Mouse (Mus musculus) Muller cell, postnatal 12 days (primary cell): Measurements from ENCODE around the gene Helt.
A peak's percentile ranks its signal among the peaks of the same experiment; 100 is the strongest.
"Not testable (repeated sequence)": the region's sequence is repeated elsewhere in the genome, so short reads cannot be mapped to it uniquely, and the experiment has no call there.

Source experiments
- DNase-seq: peaks from one replicate; pipeline ENCODE4 v3.0.0-alpha.2; 2015; ENCODE audit errors: inconsistent ontology term

Helt gene

GRCm38 (mm10) chr8:46296551-46296950, 2.1 kb upstream of the Helt start:
- no peak for DNase-seq

DNA sequence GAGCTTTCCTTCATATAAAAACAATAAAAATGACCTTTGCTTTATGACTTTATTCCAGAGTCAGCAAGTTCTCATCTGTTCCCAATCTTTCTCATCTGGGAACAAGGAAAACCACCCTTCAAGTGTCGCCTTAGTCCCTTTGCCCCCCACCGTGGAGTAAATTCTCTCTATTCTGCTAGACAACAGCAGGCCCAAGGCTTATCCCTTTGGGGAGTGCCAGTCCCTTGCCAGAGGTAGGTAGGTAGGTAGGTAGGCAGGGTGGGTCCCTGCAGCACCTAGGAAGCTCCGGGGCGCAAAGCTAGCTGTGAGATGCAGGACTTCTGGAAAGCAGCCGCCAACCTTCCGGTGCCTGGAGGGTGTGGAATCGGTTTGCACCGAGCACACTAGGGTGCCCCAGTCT, 1.5 kb upstream of the Helt start:
- no peak for DNase-seq

DNA sequence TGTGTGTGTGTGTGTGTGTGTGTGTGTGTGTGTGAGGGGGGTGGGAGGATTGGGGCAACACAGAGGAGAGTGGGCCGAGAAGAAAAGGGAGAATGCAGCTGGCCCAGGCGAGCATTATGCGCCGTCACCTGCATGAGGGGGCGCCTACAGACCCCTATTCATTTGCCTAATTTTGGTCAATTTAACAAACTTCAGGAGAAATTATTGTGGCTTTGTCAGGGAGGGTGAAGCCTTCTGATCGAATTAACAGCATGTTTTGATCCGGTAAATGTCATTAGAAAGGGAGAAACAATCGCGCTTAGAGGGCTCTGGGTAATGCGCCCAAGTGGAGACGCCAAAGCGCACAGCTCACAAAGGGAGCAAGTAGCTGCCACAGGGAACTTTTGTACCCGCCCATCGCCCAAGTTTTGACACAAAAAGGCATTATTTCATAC, 647 bp upstream of the Helt start:
- DNase-seq, result no peak

GRCm38 (mm10) chr8:46293741-46294151, 725 bp downstream of the Helt start:
- no peak for DNase-seq

DNA sequence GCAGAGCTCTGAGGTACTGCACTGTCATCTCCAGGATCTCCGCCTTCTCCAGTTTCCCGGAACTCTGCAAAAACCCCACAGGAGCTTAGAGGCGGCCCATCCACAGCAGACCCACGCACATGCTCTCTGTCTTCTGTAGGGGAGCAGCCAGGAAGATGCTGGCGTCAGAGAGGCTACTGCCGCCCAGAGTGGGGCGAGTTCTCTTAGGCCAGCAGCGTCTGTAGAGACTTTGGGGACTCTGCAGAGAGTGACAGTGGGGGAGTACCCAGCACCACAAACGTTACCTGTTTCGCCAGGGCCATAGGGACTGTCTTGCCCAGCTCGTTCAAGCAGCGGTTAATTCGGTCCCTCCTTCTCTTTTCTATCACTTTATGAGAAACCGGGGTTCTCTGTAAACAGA, 1.3 kb downstream of the Helt start:
- DNase-seq, result no peak

DNA sequence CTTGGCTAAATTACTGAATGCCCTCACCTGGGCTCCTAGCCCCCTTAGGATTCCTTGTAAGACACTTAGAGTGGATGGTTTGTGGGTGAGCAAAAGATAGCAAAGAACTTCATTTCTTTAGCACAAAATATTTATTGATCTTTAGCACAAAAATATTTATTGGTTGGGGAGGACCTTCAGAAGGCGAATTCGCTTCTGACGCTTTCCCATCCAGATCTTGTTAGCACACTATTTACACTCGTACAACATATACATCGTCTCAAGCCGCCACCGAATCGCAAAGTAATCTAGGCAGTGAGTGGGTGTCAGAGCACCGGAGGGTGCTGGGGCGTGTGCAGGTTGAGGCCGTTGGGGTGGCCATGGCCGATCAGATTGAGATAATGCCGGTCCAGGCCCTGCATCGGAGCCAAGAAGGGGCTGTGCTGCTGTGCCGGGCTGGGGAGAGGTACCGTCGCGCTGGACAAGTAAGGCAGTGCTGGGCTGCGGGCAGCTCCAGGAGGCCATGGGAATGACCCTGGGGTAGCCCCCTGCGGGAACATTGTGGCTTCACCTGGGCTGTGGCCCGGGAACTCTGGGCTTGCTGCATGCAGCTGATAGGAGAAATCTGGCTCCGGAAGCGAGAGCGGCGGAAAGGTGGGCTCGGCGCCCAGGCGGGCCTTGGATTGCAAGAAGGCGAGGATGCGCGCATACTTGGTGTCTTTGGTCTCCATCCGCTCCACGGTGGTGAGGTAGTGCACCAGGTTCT, 2.4 kb downstream of the Helt start:
- no peak for DNase-seq

DNA sequence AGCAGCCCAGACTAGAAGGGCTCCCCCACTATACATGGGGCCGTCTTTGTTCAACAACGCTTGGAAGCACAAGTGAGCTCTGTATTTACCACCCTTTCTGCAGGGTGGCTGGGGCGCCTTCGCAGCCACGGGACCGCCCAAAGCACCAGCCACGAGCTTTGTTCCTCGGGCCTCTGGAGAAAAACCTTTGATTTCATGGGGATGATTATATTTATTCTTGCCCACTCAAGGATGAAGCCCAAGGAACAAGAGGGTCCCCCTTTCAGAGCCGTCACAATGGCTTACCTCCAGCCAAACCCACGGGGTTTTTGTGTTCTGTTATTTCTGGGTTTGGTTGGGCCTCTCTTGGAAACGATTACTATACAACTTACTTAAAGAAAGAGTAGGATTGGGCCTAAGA, 5.2 kb downstream of the Helt start:
- DNase-seq, result no peak

GRCm38 (mm10) chr8:46288021-46288420, 6.5 kb downstream of the Helt start:
- no peak for DNase-seq

GRCm38 (mm10) chr8:46285980-46286379, 8.5 kb downstream of the Helt start:
- DNase-seq, result no peak

DNA sequence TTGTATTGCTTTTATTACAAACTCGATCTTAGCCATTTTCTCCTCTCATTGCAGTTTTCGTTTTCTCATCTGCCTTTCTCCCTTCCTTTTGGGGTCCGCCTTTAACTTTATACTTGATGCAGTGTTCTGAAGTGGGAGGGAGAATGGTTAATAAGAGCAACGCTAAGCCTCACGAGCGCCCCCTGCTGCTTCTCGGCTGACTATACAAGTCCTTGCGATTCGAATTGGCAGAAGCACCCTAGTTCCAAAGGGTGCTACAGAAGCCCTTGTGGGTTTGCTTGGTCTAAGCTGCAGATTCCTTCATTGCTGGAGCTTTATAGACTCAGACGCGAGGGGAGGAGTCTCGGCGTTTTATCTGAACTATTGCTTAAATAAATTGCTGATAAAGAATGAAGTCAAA, 12.9 kb downstream of the Helt start:
- DNase-seq, result peak; percentile 25

GRCm38 (mm10) chr8:46276939-46277338, 17.5 kb downstream of the Helt start:
- DNase-seq, result no peak

DNA sequence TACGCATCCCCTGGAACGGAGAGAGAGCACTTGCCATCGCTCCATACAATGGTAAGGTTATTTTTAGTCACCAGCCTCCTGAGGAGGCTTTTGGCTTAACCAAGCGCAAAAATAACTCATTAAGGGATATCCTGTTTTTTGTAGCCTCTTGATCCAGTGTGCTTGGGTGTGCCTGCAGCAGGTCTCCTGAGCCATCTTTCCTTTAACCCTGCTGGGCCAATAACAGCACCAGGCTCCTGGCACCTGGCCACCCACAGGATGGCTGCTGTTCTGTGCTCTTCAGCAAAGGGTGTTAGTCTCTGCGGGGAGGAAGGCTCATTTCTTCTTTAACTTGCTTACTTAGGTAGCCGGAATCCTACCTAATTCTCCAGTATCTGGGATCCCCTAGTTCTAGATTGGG, 23.7 kb downstream of the Helt start:
- DNase-seq, result no peak

- DNase-seq, result no peak
These were observed 24.3 kb downstream of the Helt start for GRCm38 (mm10) chr8:46270147-46270546.

DNA sequence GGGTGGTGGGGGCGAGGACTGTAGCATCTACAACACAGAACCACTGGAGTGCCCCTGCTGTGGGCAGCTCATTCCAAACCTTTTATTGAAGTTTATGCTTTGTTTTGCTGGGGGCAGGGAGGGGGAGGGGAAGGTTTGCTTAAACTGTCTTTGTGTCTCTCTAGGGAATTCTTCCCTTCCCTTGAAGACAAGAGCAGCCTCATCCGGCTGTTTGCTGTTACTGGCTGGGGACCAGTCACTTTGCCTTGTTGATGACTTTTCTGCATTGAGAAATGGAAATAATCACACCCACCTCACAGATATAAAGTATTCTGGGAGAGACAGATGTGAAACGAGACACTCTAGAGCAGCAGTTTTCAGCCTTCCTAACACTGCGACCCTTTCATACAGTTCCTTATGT, 27.7 kb downstream of the Helt start:
- DNase-seq, result no peak

- not testable (repeated sequence) for DNase-seq
These were observed 30.3 kb downstream of the Helt start for GRCm38 (mm10) chr8:46264206-46264605.

DNA sequence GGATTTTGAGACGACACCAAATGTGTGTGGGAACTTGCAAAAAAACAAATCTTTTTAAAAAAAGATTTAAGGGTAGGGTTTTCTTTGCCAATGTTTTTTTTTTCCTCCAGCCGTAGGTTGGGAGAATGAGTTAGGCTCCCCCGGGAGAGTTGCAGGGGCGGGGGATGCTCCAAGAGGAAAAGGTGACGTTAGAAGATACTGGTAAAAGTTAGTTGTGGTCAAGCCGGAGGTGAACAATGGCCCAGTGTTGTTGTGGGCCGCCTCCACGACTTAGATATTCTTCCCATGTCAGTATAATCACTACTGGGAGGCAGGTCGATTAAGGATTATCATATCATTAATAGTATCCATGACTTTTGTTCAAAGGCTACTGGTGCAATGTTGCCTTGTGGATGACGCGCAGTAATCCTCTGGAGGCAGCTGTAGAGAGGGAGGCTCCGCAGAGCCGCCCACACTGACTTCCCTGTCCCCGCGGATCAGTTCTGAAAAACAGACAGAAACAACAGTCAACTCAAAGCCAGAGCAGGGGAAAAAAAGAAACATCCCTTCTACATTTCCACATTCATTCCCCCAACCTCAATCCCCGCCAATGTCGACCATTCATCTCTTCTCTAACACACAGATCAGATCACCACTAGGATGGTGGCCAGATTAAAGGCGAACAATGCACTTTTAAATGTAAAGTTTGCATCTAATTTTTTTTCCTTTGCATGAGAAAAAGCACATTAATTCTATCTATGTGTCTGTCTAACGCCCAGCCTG, 36.4 kb downstream of the Helt start:
- DNase-seq, result no peak

- DNase-seq, result no peak
These were observed 42.0 kb downstream of the Helt start for GRCm38 (mm10) chr8:46252456-46252855.

GRCm38 (mm10) chr8:46251561-46251960, 42.9 kb downstream of the Helt start:
- no peak for DNase-seq

- DNase-seq, result no peak
These were observed 48.1 kb downstream of the Helt start for GRCm38 (mm10) chr8:46246346-46246745.

GRCm38 (mm10) chr8:46242946-46243345, 51.5 kb downstream of the Helt start:
- no peak for DNase-seq
